Mouse (Mus musculus) erythroblast, adult 5-6 weeks (primary cell): Measurements from ENCODE around the gene Syn3. TPM values are rescaled to one million over a fixed set of nuclear protein-coding genes. Genes with fewer than 3 reads are reported as not detected.

ENCODE experiments used
- ATAC-seq: replicated peaks from 2 replicates; pipeline ENCODE4 v1.8.0; 2016; ENCODE audit warnings: moderate number of reproducible peaks, mild to moderate bottlenecking, moderate TSS enrichment, inconsistent platforms; ENCODE audit not compliant: poor library complexity, low FRiP score, severe bottlenecking
- total RNA-seq, 2 experiments: library from RNA; stranded (forward) in 1 of 2; stranded (reverse) in 1 of 2; fragments of 150-400 nt in 1 of 2; fragments of 200-764, 138-1000 nt in 1 of 2; gene quantifications; 2 replicates each; pipeline versions ENCODE4 v1.2.3 to v1.2.4; 2015 to 2017; ENCODE audit warnings: low replicate concordance in 2 of 2

The Syn3 gene
- total RNA-seq, 2 experiments from 2014 or later = 0.77 TPM; not detected in 1

DNA sequence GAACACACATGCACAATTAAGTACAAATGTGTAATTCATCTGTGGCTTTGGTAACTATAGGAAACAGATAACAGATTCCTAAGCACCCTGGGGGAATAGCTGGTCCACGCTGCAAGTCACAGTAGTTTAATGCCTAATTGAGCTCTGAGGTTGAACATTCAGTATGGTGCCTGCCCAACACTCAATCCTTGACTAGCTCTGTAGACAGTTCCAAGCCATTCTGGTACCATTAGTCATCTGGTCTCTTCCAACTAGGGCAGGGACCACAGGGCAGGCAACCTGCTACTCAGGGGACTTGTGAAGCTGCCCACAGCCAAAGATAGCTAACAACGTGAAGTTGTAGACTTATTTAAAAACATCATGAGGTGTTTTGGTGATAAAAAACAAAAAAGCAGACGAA, 241.7 kb downstream of the Syn3 start:
- ATAC-seq = no peak

DNA sequence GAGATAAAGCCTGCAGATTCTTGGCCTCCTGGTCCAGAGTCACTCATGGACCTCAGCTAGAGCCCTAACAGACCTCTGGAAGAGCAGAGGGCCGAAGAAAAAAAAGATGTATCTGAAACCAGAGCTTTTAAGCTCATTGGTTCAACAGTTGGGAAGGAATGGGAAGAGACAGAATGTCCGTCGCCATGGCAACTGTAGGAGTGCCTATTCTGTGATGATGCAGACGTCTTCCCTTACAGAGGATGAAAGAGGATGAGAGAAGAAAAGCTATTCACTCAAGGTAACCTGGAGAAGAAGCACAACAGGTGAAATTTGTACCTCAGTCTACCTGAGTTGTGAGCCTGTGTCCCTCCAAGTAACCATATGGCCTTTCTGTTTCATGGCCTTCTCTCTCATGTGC, 242.5 kb downstream of the Syn3 start:
- ATAC-seq = no peak

DNA sequence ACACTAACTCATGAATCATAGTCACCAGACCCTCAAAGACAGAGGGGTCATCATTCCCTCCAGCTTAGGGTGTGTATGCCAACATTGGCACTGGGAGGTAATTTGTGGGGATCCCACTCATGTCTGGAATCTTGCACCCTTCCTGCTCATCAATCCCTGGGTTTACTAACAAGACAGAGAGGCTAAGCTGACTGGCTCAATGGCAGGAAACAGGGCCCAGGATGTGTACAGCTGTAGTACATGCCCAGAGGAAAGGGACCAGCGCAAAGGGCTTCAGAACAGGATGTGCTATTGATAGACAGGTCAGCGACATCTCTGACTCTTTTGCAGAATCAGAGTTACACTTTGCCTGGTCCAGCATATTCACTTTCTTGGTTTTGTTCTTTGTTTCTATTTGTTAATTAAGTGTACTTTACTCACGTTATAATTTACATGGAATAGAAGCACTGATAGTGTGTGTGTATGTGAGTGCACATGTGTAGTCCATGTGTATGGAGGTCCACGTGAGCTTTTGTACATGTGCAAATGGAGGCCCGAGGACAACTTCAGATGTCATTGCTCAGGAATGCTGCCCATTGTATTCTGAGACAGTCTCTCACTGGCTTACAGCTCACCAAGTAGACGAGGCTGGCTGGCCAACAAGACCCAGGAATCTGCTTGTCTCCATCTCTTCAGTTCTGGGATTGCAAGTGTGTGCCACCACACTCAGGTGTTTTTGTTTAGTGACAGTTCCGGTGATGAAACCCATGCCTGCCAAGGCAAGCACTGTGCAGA, 248.4 kb downstream of the Syn3 start:
- ATAC-seq = no peak

DNA sequence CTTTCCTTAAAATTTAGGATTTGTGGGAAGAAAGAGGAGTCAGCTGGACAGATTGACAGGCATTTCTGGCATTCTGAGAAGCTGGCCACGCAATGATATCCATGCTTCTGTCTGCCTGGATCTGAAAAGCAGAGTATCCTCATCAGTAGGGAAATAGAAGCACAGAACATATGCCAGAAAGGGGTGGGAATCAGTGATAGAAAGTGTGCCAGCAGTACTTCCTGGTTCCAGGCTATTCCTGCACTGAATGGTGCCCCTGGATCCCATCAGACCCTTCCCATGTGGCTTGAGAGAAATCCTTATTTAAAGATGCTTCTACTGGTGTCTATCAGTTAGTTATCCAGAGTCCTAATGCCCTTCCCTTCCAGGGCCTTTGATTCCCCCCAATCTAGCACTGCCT, 249.4 kb downstream of the Syn3 start:
- no peak for ATAC-seq

DNA sequence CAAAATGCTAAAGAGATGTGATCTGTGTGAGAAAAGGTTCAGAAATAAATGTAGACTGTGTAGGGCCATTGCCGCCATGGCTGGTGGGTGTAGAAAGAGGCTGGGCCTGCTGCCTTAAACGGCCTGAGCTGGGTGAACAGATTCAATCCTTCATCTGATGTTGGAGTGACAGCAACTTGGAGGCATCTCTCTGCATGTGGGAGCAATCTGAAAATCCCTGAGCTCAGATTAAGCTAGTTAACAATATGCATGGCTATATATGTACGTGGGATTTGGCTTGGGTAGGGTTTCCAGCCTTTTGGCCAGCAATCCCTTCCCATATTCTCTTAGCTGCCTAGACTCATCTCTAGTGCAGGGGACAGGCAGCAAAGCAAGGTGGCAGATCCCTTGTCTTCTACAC, 249.9 kb downstream of the Syn3 start:
- no peak for ATAC-seq

DNA sequence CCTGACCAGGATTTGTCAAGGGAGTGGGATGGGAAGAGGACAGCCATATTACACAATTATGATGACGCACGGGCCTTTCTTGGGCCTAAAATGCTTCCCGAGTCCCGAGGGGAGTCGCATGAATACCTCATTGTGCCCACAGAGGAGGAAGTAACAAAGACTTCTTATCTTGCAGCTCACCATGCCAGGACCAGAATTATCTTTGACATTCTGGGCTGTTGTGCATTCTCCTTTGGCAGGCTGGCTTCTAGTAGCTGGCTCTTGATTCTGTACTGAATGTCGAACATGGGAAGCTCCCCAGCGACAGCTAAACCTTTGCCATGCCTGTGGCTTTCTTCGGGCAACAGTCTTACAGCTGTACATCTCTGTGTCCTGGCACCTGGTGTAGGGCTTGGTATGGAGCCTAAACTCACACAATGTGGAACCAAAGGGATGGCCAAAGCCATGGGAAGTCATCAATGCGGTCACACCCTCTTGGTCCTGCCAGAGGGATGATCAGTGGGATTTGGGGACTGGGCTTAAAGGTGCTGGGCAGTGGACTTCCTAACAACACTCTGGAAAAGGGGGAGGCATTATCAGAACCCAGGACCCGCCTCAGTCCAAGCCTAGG, 250.5 kb downstream of the Syn3 start:
- ATAC-seq = no peak

DNA sequence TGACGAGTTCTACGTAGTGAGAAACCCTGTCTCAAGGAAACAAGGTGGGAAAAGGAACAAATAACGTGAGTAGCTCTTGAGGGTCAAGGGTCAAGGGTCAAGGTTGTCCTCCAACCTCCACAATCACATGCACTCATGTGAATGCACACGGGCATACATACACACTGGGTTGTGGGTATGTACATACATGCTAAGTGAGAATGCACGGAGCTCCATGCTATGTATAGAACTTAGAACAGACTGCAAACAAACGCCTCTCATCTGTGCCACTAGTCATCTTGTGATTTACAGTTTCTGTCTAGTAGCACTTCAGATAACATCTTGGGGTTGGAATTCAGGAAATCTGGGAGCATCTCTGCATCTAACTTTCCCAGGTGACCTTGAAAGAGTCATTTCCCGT, 253.3 kb downstream of the Syn3 start:
- no peak for ATAC-seq

DNA sequence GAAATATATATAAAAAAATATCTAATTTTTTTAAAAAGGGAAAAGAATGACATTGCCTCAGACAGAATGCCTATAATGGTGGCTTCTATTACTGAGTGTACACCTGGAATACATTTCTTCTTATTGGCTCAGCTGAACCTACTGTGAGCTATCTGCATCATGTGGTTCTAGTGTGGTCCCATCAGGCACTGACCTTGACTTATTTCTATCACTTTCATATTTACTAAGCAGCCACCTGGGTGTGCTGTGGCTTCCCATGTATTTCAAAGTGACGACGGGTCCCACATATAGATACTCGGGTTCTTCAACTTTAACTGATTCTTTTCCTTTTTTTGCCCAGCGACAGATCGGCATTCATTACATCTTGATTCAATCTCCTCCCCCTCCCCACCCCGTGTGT, 255.2 kb downstream of the Syn3 start:
- no peak for ATAC-seq

DNA sequence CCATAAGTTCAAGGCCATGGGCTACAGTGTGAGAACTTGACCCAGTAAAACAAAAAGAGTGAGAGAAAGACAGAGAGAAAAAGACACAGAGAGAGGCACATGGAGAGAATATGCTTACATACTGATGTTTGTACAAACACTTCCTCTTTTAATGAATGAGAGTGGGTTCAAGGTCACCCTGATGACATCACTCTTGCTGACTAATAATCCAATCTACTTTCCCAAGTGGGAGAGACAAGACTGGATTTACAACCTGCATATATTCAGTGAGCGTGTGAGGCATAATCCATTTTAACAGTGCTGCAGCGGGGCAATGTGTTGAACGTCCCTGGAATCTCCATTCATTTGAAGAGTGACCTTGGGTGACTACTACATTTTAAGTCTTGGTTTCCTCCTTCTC, 256.0 kb downstream of the Syn3 start:
- ATAC-seq = no peak

DNA sequence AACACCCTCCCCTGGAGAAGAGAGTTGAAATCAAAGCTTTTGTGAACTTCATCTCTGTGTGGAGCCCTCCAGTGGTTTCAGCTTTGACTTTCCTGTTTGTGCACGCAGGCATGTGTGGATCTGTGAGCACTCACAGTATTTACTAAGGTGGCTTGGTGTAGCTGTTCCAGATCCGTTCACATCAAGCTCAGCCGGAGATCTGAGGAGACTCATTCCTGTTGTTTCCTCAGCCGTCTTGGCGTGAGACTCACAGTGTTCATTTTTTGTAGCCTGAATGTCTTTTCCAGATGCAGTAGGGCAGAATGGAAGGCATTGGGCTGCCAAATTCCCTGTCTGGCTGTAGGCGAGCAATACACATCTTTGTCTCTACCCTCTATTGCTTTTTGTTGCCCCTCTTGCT, 268.7 kb downstream of the Syn3 start:
- ATAC-seq = no peak

DNA sequence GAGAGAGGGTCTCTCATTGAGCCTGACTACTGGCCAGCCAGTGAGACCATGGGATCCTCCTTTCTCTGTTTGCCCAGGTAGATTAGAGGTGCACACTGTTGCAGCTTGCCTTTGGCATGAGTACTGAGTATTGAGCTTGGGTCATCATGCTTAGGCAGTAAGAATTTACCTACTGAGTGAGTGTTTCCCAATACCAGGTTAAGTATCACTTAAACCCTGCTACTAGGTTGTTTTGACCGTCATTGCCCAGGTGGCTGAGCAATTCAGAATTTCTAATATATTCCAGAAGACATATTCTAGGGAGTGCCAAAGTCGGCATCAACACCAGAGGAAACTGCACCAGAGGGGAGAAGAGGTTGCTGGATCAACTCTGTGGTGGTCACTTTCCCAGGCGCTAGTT, 273.2 kb downstream of the Syn3 start:
- no peak for ATAC-seq

DNA sequence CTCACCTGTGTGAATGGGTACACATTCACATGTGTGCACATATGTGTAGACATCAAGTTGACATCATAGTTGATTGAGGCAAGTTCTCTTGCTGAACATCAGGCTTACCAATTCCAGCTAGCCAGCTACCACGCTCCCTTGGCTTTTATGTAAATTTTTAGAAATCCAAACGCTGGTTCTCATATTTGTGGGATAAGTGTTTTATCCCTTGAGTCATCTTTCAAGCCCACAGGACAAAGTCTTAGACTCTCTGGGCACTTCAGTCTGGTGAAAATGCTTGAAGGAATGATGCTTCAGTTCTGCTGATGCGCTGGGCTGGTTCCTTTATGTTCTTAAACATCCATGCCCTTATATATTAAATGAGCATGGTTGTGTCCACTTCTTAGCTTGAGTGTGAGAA, 279.7 kb downstream of the Syn3 start:
- ATAC-seq = no peak

DNA sequence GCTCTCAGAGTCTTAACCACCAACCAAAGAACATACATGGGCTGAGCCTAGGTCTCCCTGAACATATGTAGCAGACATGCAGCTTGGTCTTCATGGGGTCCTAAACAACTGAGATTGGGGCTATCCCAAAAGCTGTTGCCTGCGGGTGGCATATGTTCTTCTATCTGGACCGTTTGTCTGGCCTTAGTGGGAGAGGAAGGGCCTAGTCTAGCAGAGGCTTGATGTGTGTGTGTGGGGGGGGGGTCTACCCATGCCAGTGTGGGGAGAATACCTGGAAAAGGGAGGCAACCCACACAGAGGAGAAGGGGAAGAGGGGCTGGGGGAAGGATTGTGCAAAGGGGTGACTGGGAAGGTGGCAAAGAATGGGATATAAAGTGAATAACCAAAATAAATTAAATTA, 281.9 kb downstream of the Syn3 start:
- ATAC-seq = no peak

DNA sequence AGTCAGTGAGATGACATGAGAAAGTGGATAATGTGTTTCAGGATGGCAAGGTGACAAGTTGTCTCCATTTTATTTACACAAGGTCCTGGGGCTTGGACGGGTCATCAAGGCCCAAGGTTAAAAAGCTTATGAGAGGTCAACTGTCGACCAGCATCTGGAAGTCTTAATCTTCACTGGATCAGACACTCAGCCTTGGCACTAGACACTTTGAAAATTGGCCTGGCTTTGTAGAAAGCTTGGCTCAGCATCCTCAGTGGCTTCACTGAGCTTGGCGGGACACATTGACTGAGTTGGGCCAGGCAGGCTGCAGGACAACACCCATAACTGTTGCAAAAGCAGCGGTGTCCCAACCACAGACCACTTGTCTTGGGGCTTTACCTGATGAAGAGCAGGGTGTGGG, 286.6 kb downstream of the Syn3 start:
- ATAC-seq = no peak

DNA sequence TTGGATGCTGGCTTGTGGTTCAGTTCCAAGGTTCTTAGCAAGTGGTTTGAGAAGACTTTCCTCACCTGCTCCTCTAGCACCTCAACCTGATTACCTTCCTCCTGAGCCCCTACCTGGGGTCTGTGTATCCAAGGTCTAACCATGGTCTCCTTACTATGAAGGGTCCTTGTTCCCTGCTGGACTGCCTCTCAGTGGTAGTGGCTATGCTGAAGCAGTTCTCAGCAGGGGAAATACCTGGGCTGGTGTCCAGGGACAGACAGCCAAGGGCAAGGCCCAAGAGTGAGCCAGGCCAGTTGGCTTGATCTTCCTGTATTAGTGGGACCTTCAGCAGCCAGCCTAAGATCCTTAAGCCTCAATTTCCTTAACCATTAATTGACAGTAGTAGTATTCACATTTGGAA, 294.8 kb downstream of the Syn3 start:
- no peak for ATAC-seq

DNA sequence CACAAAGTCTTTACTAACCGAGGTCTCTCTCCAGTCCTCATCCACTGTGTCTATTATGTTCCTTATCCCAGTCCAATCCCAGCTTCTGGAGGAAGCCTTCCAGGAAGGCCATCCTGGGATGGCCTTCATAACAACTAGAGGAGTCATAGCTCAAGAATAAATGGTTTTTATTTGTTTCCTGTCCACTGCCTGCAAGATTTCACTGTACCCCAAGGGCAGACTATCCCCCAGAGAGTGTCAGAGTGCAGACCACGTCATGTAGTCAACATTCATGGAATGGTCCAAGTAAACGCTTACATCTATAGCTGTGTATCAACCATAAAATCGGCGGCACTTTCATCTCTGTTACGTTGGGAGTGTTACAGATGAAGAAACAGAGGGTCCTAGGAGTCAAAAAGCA, 295.5 kb downstream of the Syn3 start:
- no peak for ATAC-seq

DNA sequence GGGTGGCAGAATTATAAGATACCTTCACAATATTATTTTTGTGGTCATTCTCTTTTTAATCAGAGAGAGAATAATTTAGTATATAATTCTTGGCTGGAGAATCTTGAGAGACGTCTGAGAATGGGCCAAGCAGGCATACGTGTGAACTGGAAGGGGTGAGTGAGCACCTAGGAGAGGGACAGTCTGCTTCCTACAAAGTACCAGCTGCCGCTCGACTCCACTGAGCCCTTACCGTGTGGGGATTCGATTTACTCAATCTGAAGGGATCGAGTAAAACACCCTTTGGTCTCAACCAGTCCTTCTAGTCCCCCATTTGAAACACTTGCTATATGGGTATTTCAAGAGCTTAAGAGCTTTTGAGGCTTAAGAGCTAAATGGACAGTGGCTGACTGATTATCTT, 296.9 kb downstream of the Syn3 start:
- ATAC-seq = no peak

DNA sequence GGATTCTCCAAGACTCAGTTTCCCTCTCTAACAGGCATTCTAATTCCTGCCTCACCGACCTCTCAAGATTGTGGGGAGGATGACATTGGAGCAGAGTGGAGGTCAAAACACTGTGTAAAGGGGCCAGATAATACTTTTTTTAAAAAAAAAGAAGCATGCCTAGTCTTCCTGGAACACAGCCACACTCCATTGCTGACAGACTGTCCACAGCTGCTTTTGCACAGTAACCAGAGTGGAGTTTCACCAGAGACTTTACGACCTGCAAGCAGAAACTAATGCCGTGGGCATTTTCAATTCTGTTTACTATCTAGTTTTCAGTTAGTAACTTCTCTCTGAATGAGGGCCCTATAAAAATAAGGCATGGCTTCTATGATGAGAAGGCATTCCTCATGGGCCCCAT, 297.7 kb downstream of the Syn3 start:
- ATAC-seq = no peak

DNA sequence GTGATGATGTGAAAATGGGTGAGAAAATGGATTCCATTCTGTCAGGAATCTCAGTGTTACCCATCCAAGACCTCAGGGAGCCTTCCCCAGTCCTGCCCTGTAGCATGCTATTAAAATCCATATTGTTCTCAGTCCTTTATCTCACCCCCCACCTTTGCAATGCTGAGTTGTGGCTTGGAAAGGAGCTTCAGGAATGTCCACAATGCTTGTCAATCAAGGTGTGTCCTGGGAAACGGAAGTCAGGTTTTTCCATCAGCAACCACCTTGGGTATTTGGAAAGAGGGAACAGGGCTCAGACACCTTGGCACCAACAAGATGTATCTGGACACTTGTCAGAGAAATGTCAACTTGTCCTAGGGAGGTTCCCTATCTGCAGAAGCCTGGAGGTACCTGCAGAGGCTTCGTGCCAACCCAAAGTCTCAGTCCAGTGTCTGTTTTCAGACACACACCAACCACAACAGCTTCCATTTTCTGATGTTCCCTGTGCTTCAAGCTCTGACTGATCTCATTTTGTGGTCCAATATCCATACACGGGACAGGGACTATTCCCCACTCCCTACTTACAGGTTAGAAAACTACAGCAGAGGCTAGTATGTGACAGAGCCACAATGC, 302.2 kb downstream of the Syn3 start:
- no peak for ATAC-seq

DNA sequence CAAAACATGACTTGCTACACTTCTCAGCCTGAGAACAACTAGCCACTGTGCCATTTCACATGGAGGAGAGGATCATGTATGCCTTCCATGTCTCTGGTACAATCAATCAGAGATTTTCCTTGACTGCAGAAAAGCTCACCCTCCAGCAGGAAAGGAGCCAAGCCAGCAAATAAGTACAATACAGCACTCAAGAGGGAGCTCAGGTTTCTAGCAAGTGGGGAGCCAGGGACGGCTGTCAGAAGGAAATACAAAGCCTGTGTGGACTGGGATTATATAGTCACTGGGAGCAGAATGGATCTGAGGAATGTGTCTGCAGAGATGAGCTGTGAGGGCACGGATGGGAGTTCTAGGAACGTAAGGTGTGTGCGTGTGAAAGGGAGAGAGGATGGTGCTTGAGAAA, 304.0 kb downstream of the Syn3 start:
- ATAC-seq = no peak

DNA sequence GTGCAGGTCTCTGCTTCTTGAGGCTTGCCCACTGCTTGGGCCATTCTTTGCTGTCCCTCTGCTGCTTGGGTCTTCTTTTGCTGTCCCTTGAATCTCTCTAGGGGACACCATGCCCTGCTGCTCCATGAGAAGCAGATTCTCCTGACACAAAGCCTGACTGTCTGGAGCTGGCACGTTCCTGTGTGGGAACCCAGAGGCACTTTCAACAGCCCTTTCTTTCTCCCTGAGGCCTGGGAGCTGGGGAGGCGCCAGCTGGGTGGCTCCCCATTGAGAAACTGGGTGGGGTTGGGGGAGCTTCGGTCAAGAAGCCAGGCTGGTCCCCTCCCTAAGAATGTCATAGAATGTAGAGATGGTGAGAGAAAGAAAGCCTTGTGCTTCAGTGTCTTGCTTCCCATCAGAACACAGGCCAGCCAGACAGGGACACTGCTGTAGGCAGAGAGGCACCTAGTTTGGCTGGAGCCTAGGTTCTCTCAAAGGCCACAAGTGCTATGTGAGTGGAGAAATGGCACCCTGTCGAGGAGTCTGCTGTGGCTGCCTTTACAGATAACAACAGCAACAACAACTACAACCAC, 304.7 kb downstream of the Syn3 start:
- ATAC-seq = no peak
